Mouse (Mus musculus): Measurements from ENCODE around the gene Bcl11a.

DNA sequence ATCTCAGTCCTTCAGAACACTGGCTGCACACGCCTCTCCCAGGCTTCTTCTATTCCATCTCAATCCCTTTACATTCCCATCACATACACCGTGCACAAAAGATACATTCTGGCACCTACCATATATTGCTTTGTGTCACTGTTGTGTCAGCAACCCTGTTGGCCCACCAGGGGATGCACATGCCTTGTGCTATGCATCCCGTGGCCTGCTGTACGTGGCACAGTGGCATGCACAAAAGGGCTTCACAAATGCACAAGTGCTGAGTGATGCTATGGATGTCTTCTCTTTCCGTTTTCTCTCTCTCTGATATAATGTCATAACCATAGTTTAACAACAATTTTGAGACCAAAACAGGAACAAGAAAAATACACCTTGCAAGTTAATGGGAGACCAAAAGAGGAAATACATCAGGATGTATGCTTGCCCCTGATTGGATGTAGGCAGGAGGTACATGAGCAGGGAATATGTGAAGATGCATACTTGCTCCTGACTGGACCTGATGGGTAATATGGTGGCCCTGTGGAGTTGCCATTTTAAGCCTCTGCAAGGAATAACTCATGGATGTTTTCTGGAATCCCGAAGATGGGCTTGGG lies 140.0 kb downstream of the Bcl11a start:
- TF ChIP-seq EP300 (IDR thresholded peaks at IDR 0.05), result no peak
- no peak for TF ChIP-seq CTCF (IDR thresholded peaks at IDR 0.05)
